Mouse (Mus musculus): ENCODE measurements around the gene Adcy4.

The Adcy4 gene

GRCm38 (mm10) chr14:55758363-55758784 is 25.5 kb downstream of the Adcy4 start, which contains the start of gene Cideb:
Gene Cideb (minus strand): TSS chr14:55758458.
- DNase-seq (ENCODE audit: low read depth, low spot score), result no peak

GRCm38 (mm10) chr14:55757566-55757965 is 26.3 kb downstream of the Adcy4 start:
- DNase-seq (ENCODE audit: low read depth, low spot score), result no peak

- no peak for DNase-seq (ENCODE audit: low read depth, low spot score)
These were observed 36.6 kb downstream of the Adcy4 start for GRCm38 (mm10) chr14:55747051-55747847.

- no peak for DNase-seq (ENCODE audit: low read depth, low spot score)
These were observed 38.0 kb downstream of the Adcy4 start for GRCm38 (mm10) chr14:55745861-55746237.

- peak; percentile 75 for DNase-seq (ENCODE audit: low read depth, low spot score)
These were observed 38.6 kb downstream of the Adcy4 start, which contains the start of the genes Dhrs1 and Nop9 for GRCm38 (mm10) chr14:55745180-55745860. Gene Dhrs1 (minus strand): TSS chr14:55745690. Gene Nop9 (plus strand): TSS chr14:55745693.

- no peak for DNase-seq (ENCODE audit: low read depth, low spot score)
These were observed 40.2 kb downstream of the Adcy4 start for GRCm38 (mm10) chr14:55743711-55744110.

- DNase-seq (ENCODE audit: low read depth, low spot score), result no peak
These were observed 46.7 kb downstream of the Adcy4 start for GRCm38 (mm10) chr14:55737086-55737687.

- no peak for DNase-seq (ENCODE audit: low read depth, low spot score)
These were observed 48.1 kb downstream of the Adcy4 start for GRCm38 (mm10) chr14:55735758-55736157.

GRCm38 (mm10) chr14:55735334-55735733 is 48.6 kb downstream of the Adcy4 start:
- DNase-seq (ENCODE audit: low read depth, low spot score), result no peak

GRCm38 (mm10) chr14:55734869-55735268 is 49.0 kb downstream of the Adcy4 start:
- no peak for DNase-seq (ENCODE audit: low read depth, low spot score)

GRCm38 (mm10) chr14:55733889-55734288 is 50.0 kb downstream of the Adcy4 start:
- DNase-seq (ENCODE audit: low read depth, low spot score), result no peak

- DNase-seq (ENCODE audit: low read depth, low spot score), result no peak
These were observed 53.3 kb downstream of the Adcy4 start for GRCm38 (mm10) chr14:55730531-55731032.

- DNase-seq (ENCODE audit: low read depth, low spot score), result no peak
These were observed 53.8 kb downstream of the Adcy4 start for GRCm38 (mm10) chr14:55730116-55730515.

GRCm38 (mm10) chr14:55727889-55728685 is 55.8 kb downstream of the Adcy4 start:
- DNase-seq (ENCODE audit: low read depth, low spot score), result no peak

GRCm38 (mm10) chr14:55726261-55726660 is 57.6 kb downstream of the Adcy4 start:
- DNase-seq (ENCODE audit: low read depth, low spot score), result no peak

GRCm38 (mm10) chr14:55724411-55724871 is 59.5 kb downstream of the Adcy4 start:
- DNase-seq (ENCODE audit: low read depth, low spot score), result no peak

GRCm38 (mm10) chr14:55723433-55723832 is 60.5 kb downstream of the Adcy4 start:
- DNase-seq (ENCODE audit: low read depth, low spot score), result no peak

GRCm38 (mm10) chr14:55722438-55722945 is 61.4 kb downstream of the Adcy4 start:
- DNase-seq (ENCODE audit: low read depth, low spot score), result no peak

- DNase-seq (ENCODE audit: low read depth, low spot score), result peak; percentile 90
These were observed 62.0 kb downstream of the Adcy4 start, which contains the start of gene Rabggta for GRCm38 (mm10) chr14:55721700-55722437. Gene Rabggta (minus strand): TSS chr14:55722263.

GRCm38 (mm10) chr14:55721076-55721475 is 62.8 kb downstream of the Adcy4 start:
- DNase-seq (ENCODE audit: low read depth, low spot score), result no peak

Data from WW6 (cell line).